Mouse (Mus musculus) heart, postnatal 10 days (tissue): ENCODE measurements around the gene Fbxw11. TPM values are rescaled to one million over a fixed set of nuclear protein-coding genes. Genes with fewer than 3 reads are reported as not detected.
"Not testable (repeated sequence)": the region's sequence is repeated elsewhere in the genome, so short reads cannot be mapped to it uniquely, and the experiment has no call there.

ENCODE experiments used
- DNase-seq, 2 experiments: peaks; one replicate each; pipeline ENCODE4 v3.0.0; 2021
- intact Hi-C: fragments of 180-260 bp; cut with DNase I; formaldehyde crosslinking; loops from one replicate; pipeline ENCODE4 v1.15.1; 2025
- total RNA-seq, 2 experiments: library from RNA; stranded (reverse); gene quantifications; 2 replicates each; pipeline ENCODE4 v1.2.3; 2021

Gene Fbxw11
- total RNA-seq, 2 experiments from 2014 or later = 65.4 to 67.4 TPM

DNA sequence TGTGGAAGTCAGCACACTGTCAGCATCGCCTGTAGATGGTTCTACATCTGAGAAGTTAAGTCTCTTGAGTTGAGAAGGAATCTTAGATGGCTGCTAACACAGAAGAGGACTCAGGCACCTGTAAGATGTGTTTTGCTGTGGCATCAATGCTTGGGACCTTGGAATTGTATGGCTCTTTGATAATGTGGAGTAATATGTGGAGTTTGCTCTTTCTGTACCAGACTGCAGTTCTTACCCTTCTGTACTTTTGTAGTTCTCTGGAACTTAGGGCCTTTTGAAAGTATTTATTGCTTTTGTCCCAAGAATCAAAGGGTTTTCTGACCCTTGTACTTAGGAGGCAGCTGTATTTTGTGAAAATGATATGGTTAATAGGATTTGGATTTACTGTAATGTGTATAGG lies 9.2 kb downstream of the Fbxw11 start:
- intact Hi-C loops = no loop called here
- no peak for DNase-seq

DNA sequence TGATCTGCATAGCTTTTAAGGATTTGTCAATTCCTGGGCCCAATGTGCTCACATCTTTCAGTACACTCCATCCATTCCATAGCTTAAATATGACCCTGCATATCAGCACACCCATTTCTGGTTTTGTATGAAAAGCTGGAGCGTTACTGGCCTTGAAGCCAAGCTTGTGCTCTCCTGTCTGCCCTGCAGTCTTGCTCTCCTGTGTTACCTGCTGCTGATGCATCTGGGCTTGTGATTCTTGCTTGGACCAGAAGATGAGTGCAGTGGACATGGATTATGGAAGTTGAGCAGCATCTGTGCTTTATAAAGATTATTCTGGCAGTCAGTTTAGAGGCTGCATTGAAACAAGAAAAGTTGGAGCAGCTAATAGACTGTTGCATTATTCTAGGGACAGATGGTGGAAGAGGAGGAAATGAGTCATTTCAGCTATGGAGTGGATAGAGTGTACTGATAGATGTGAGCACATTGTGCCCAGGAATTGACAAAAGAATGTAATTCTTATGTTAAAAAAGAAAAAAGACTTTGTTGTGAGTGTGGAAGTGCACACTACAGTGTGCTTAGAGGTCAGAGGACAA lies 19.6 kb downstream of the Fbxw11 start:
- intact Hi-C loops = no loop called here
- no peak for DNase-seq

DNA sequence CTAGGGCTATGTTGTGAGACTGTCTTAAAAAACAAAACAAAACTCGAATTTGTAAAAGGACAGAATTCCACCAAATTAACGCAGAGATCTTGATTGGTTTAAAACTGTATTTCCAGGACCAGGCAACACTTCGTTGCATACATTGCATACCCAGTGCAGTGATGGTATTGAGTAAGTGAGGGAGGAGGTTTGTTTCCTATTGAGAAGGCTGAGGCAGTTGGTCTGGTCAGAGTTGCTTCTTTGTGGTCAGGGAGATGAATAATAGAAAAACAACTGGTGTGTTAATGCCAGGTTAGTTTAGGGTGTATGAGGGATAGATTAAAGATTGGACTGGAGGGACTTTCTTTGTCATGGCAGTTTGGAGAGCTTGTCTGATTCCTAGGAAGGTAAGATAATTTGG lies 23.1 kb downstream of the Fbxw11 start:
- DNase-seq = no peak
- intact Hi-C loops = no loop called here

DNA sequence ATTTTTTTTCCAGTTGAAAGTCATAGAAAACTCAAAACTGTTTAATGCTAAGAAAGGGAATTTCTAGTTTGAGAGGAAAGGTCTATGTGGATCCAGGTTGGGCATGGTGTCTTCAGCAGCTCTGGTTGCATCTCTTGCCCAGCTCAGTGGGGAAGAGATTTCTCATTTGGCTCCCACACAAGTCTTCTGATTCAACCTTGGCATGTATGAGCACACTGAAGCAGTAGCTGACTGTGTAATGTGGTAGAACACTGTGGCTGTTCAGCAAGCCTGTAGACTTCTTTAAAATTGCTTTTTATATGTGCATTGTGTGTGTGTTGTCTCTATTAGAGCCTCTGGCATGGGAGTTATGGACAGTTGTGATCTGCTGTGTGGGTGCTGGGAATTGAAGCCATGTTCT lies 24.5 kb downstream of the Fbxw11 start:
- no peak for DNase-seq
- intact Hi-C loops = no loop called here

DNA sequence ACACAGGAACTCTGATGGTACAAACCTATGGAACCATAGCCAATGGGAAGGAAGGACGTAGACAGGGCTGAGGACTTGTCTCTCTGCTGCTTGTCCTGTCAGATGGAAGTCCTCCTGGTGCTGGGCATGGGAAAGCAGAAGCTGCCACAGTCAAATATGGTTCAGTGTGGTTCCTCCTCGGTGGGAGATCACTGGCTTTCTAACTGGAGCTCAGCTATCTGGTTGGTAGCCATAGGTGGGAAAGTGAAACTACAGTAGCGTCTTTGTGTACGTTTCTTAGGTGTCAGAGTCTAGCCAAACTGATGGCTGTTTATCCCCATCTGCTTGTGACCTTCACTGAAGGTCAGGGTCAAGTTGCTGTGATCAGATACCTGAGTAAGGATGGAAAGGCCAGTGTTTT lies 29.0 kb downstream of the Fbxw11 start:
- DNase-seq = no peak
- intact Hi-C loops = no loop called here

DNA sequence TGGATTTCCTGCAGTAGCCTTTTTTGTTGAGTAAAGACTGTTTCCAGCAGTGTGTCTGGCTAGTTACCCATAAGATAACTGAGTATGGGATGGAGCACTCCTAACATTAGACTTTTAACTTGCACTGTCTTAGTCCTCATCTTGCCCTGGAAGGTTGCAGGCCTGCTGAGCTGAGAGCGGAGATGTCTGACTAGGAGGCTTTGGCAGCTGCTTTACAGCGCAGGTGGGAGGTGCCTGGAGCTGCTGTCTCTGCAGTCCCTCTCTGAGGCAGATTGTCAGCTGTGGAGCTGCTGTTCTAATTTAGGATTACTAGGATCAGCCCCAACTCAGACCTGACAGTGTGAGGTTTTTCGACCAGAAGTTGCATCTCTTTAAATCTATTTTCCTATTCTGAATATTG lies 34.3 kb downstream of the Fbxw11 start:
- DNase-seq = peak; percentile 27 to 56
- intact Hi-C loops = no loop called here

DNA sequence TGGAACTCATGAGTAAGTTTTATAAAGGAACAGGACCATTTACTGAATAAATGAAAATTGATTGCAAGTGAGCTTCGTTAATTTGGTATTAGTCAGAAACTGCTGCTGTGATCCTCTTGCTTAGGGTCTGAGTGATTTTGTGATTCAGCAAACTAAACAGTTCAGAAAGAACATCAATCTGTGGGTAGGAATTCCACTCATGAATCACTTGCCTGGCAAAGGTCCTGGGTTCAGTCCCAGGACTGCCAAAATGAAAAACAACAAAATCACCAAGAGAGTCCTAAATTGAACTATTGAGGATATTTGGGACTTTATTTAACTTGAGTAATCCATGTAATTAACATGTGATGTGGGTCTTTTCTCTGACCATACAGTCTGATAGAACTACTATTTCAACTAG lies 35.3 kb downstream of the Fbxw11 start:
- no peak for DNase-seq
- intact Hi-C loops = no loop called here

DNA sequence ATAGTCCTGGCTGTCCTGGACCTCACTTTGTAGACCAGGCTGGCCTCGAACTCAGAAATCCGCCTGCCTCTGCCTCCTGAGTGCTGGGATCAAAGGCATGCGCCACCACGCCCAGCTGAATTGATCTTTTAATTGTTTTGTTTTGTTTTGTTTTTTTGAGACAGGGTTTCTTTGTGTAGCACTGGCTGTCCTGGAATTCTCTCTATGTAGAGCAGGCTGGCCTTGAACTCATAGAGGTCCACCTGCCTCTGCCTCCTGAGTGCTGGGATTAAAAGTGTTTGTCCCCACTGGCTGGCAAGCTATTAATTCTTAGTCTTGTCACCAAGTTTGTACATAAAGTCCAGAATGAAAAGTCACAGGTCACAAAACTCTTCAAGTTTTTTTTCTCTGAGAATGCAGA lies 36.6 kb downstream of the Fbxw11 start:
- DNase-seq, intact Hi-C loops: not testable (repeated sequence)

DNA sequence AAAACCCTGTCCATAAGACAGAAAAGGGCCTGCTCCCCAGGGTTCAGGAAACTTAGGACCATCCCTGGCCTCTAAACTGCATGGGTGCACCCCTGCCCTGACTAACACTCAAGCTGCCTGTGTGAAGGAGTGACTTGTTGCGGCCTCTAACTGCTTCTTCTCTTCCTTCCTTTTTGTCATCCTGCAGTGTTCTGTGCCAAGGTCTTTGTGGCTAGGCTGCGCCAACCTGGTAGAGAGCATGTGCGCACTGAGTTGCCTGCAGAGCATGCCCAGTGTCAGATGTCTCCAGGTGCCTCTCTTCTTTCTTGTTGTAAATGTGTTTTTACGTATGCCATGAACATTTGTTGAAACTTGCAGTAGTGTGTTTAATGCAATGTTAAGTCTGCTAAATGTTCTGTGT lies 37.5 kb downstream of the Fbxw11 start:
- DNase-seq = no peak

DNA sequence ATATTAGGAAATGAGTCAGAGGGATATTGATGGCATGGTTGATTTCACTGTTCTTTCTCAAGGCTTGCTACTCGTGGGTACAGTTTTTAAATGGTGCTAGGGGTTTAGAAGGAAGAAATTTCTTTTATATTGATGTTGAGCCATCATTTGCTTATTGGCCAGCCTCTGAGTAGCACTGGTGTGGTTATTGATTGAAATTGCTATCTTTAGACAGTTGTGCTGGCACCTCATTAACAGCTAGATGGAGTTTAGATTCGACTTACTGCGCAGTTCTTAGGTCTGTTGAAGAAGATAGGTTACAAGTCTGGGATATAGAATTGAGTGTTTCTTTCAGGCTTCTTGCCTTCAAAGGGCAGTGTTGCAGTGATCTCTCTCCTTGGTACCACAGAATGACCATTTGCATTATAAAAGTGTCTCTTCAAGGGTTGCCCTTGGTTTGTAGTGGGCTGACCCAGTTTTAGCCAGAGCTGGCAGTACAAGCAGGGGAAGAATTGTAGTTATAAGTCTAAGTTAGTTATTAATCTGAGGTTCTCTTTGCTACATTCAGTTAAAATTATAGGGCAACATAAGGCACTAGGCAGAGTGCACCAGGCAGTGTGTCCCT lies 38.8 kb downstream of the Fbxw11 start:
- DNase-seq = no peak

More for the DNA sequence above, 37.5 kb downstream of the Fbxw11 start:
- intact Hi-C loops = no loop called here

DNA sequence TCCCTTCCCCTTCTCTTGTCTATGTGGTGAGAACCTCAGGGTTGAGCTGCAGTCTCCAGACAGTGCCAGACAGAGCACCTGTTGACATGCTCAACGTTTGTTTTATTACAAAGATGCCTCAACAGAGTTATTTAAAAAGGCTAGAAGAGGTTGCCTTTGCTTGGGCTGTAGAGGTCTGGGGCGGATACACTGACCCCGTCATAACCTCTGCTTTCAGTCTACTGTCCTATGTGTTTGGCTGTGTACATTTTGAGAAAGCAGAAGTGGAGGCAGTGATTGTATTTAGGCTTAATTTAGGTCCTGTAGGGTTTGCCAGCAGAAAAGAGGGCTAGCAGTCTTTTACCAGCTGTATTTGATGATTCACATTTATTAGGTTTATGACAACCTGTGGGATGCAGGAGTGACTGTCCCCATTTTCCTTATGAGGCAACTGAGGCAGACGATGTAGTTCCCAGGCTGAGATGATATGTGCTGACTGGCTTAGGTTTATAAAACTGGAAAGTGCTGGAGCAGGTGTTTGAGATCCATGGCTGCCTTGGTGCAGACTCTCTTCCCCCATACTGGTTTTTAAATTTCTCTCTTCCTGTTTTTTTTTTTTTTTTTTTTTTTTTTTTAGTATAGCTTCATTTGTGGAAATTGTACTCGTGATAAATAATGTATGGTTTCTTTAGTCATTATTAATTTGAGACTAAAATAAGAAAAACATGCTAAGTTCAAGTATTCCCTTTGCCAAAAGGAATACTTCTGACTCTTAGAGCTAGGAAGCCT lies 40.0 kb downstream of the Fbxw11 start:
- no peak for DNase-seq
- intact Hi-C loops = no loop called here

More for the DNA sequence above, 38.8 kb downstream of the Fbxw11 start:
- intact Hi-C loops = no loop called here

DNA sequence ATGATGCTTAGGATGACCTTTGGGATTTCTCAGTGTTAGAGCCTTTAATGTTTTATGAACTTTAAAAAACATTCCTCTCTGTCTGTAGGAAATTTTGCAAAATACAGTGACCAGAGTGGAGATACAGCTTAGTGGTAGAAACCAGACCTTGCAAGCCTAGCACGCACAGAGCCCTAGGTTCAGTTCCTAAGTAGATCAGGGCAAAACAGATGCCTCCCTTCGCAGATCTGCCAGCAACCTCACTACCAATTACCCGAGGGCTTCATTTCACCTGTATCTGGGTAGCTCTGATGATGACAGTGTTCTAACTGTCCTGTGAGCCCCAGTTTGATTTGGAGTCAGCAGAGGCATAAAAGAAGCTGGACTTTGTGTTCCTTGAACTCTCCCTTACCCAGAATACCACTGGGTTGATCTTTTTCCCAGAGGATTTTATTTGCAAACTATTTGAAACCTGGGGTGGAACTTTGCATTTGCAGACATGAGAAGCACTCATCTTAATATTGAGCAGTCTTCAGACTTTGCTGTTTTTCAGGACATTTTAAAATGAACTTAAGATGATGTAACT lies 42.2 kb downstream of the Fbxw11 start:
- DNase-seq = no peak
- intact Hi-C loops = no loop called here

DNA sequence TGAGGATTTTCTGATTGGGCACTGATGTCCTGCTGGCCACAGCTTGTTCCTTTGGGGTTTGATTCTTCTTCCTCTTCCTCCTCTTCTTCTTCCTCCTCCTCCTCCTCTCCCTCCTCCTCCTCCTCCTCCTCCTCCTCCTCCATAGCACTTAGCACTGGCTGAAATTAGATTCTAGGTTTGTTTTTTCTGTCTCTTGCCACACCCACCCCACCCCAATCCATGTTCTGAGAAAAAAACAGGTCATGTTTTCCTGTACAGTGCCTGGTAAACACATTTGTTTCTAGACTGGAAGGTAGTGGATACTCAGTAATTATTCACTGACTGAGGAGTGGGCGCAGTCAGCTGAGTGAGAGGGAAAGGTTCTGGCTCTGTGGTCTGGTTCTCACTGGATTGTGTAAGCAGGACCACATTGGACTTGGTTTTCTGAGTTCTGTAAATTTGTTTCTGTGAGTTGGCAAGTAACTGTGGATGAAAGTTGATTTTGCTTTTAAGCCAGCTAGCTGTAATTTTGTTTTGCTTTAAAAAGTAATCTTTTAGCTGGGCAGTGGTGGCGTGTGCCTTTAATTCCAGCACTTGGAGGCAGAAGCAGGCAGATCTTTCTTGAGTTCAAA lies 45.8 kb downstream of the Fbxw11 start:
- DNase-seq = no peak
- intact Hi-C loops = no loop called here

DNA sequence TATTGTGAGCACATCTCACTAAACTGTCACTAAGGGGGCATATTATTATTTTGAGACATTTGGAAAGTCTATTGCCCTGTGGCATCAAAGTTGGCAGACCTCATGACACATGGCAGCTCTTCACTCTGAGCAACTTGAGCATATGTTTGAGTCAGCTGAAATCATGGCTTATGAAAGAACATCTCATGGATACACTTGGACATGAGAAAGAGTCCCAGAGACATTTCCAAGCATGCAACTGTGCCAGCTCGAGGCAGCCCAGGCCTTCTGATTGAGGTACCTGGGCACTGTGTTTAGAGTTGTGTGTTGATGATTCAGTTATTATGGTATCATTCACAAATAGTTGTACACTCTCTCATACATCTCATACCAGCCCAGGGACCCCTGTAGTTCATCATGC lies 47.0 kb downstream of the Fbxw11 start:
- no peak for DNase-seq
- intact Hi-C loops = no loop called here

DNA sequence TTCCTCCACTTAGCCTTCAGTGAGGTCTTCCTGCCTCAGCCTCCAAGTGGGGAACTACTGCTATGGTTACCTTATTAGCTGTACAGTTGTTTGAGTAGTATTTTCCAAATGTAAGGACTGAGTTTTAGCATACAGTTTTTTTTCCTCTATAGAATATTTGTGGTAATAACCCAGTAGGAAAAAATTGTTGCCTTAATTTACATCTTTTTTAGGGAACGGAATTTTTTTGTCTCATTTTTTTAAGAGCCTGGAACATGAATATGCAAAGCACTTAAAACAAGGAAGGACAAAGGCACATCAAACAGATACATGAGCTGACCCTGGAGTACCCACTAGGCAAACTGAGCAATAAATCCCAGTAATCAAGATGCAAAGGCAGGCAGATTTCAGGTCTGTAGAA lies 50.3 kb downstream of the Fbxw11 start:
- DNase-seq = no peak
- intact Hi-C loops = loop anchor here (5.0 kb wide), 1 partner anchor 66 kb away; no protein-coding TSS in a partner anchor

DNA sequence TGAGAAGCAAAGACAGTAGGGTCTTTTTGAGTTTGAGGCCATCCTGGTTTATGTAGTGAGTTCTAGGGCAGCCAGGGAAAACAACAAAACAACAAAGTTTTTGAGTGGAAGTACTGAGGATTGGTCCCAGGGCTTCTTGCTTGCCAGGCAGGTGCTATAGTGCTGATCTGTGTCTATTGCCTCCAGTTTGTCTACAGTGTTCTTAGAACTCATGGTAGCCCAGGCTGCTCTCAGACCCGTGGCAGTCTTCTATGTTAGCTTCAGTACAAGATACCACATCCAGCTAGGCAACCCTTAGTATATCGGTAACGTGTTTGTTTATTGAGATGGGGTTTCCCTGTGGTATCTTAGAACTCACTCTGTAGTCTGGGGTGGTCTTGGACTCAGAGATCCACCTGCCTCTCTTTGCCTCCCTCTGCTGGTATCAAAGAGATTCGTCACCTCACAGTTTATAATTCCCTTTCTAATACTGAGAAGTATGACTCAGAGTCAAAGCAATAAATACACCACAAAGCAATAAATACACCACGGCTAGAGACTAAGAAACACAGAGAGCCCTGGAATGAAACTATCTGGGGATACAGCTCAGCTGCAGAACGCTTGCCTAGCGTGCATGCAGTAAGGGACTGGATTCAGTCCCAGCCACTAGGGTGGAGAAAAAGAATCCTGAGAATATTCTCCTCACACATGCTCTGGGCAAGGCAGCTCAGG lies 51.1 kb downstream of the Fbxw11 start:
- intact Hi-C loops = loop anchor here (5.0 kb wide), 1 partner anchor 66 kb away; no protein-coding TSS in a partner anchor
- DNase-seq = peak; percentile 31 to 35

DNA sequence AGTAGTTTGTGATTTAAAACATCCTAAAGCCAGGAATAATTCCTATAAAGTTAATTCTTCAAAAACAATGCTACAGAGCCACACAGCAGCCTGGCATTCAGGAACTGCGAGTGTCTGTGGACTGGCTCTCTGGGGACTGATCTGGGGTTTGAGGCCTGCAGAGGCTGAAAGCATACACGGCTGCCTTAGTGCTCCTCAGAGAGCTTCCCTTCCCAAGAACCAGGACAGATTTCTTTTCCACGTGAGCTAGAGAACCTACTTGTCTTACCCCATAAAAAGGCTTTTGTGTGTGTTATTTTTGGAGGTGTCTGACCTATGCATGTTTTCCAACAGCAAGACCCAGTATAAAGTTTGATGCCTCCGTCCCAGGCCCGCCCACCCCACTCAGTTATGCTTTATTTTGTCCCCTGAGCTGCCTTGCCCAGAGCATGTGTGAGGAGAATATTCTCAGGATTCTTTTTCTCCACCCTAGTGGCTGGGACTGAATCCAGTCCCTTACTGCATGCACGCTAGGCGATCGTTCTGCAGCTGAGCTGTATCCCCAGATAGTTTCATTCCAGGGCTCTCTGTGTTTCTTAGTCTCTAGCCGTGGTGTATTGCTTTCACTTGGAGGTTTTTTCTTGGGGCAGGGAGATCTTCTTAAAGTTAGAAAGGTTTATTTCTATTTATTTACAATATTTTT lies 51.9 kb downstream of the Fbxw11 start:
- intact Hi-C loops = loop anchor here (5.0 kb wide), 1 partner anchor 67 kb away; no protein-coding TSS in a partner anchor
- not testable (repeated sequence) for DNase-seq

DNA sequence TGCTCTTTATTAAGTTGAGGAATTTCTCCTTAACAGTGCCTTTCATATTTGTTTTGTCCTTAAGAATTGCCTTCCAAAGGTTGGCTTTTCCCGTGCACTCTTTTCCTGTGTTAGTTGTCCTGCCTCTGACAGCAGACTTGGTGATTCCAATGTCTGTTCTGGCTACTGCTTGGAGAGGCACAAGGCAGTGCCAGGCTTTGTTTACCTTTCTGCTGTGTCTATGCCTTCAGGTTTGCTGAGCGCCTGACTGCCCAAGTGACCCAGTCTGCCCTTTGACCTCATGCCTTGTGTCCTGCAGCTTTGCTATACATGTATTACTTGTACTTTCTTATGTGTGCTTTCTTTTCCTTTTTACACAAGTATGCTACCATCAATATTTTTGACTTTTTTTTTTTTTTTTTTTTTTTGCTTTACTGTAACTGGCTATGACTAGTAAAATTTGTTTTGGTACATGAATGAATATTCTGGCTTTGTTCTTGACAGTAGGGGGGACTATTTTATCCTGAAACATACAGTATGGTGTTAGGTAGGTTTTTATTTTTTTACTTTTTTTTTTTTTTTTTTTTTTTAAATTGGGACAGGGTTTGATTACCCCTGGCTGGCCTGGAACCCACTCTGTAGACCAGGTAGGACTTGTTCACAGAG lies 54.0 kb downstream of the Fbxw11 start:
- intact Hi-C loops = no loop called here
- DNase-seq = no peak

DNA sequence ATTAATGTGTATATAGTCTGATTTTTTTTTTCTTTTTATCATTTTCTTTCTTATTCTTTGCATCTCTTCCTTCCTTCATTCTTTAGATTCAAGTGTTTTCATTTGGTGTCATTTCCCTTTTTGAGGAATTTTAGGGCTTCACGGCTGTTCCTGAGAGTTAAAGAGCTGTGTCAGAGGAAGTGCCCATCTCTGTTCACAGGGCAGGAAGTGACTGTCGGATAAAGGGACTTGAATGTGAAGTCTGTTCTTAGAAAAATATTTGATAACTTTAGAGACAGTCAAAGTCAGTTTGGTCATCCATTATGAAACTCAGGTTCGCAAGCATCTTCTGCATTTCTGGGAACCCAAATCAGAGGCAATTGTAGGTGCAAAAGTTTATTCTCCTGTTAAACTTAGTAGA lies 55.2 kb downstream of the Fbxw11 start:
- intact Hi-C loops = no loop called here
- no peak for DNase-seq
